Mouse (Mus musculus): ENCODE measurements around the gene Scd1. TPM values are rescaled to one million over a fixed set of nuclear protein-coding genes. Genes with fewer than 3 reads are reported as not detected.

Scd1 gene
- polyA plus RNA-seq, 1 experiment = 1.8 TPM

GRCm38 (mm10) chr19:44358700-44359099 is 49.0 kb downstream of the Scd1 start:
- TF ChIP-seq TAL1 (IDR thresholded peaks at IDR 0.05; ENCODE audit: low read length) (no peak), GATA1 (IDR thresholded peaks at IDR 0.05; ENCODE audit: low read length) (no peak)
- Histone ChIP-seq H3K4me1 (ENCODE audit: control insufficient read depth) (peaks cover 7% of the 10 kb centered on the region), H3K36me3 (ENCODE audit: control insufficient read depth) (no peaks in the 10 kb centered on the region), H3K27me3 (ENCODE audit: control insufficient read depth) (no peaks in the 10 kb centered on the region), H3K4me3 (replicated peaks) (no peak overlapping the region), H3K9me3 (ENCODE audit: control insufficient read depth, low read length) (no peaks in the 10 kb centered on the region)

- no peaks in the 10 kb centered on the region for H3K27me3 ChIP-seq (ENCODE audit: control insufficient read depth)
- H3K9me3 ChIP-seq (ENCODE audit: control insufficient read depth, low read length) = no peaks in the 10 kb centered on the region; the same call in 1 of the 2 replicates
- no peaks in the 10 kb centered on the region for H3K36me3 ChIP-seq (ENCODE audit: control insufficient read depth)
- TF ChIP-seq TAL1 (IDR thresholded peaks at IDR 0.05; ENCODE audit: low read length) (no peak), GATA1 (IDR thresholded peaks at IDR 0.05; ENCODE audit: low read length) (no peak)
- no peaks in the 10 kb centered on the region for H3K4me1 ChIP-seq (ENCODE audit: control insufficient read depth)
- H3K4me3 ChIP-seq (replicated peaks) = no peak overlapping the region
These were observed 55.9 kb downstream of the Scd1 start for GRCm38 (mm10) chr19:44351756-44352155.

GRCm38 (mm10) chr19:44349689-44350088 is 58.0 kb downstream of the Scd1 start:
- no peaks in the 10 kb centered on the region for H3K36me3 ChIP-seq (ENCODE audit: control insufficient read depth)
- no peak overlapping the region for H3K4me3 ChIP-seq (replicated peaks)
- no peaks in the 10 kb centered on the region for H3K4me1 ChIP-seq (ENCODE audit: control insufficient read depth)
- no peaks in the 10 kb centered on the region for H3K27me3 ChIP-seq (ENCODE audit: control insufficient read depth)
- H3K9me3 ChIP-seq (ENCODE audit: control insufficient read depth, low read length) = no peaks in the 10 kb centered on the region; the same call in 1 of the 2 replicates
- TF ChIP-seq TAL1 (IDR thresholded peaks at IDR 0.05; ENCODE audit: low read length) (no peak), GATA1 (IDR thresholded peaks at IDR 0.05; ENCODE audit: low read length) (no peak)

Other genes with a start within 250 kb of the Scd1 start
- gene Pkd2l1, start 215.4 kb downstream of the Scd1 start, polyA plus RNA-seq (2012) = not detected in 2 replicates
- gene Scd3, start 204.6 kb downstream of the Scd1 start, polyA plus RNA-seq (2012) = not detected in 2 replicates
- 0.27 TPM in 2 replicates for gene Scd2, start 114.2 kb downstream of the Scd1 start, polyA plus RNA-seq (2012)
- not detected in 2 replicates for gene Scd4, start 74.8 kb downstream of the Scd1 start, polyA plus RNA-seq (2012)
- gene Wnt8b, start 85.6 kb upstream of the Scd1 start, polyA plus RNA-seq (2012) = not detected in 2 replicates
- 0.04 TPM in 1 of 2 replicates, not detected in the other for gene Sec31b, start 138.0 kb upstream of the Scd1 start, polyA plus RNA-seq (2012)
- gene Gm20538, start 145.0 kb upstream of the Scd1 start, polyA plus RNA-seq (2012) = not detected in 2 replicates
- gene Ndufb8, start 147.6 kb upstream of the Scd1 start, polyA plus RNA-seq (2012) = 36.7 and 46.9 TPM in 2 replicates
- 0.23 and 0.58 TPM in 2 replicates for gene Hif1an, start 155.0 kb upstream of the Scd1 start, polyA plus RNA-seq (2012)